Comparison of ENCODE assay signal across 36 mouse cellular contexts in genomic region chr7:126619559-126620275, GRCm38 (mm10). TPM values are rescaled to one million over a fixed set of nuclear protein-coding genes. Genes with fewer than 3 reads are reported as not detected.
DNase-seq lines count a peak whose midpoint lies in the region; ATAC-seq and TF ChIP-seq lines count a peak whose summit lies in the region.
"Had no signal": no experiment of that assay in that cellular context is flagged by ENCODE, and none has a peak within 500 bp of the region (broad histone marks: within the 10 kb centered on the region; RNA-seq: fewer than 3 reads in every experiment).

No protein-coding gene starts in this region.

- no peak for TF ChIP-seq CTCF in lung, postnatal 0 days (IDR thresholded peaks at IDR 0.05)

- no peaks in the 10 kb centered on the region for H3K9me3 ChIP-seq in lung, postnatal 0 days (ENCODE audit: low read length)
- no peaks in the 10 kb centered on the region for H3K9me3 ChIP-seq in heart, embryonic 10.5 days
- H3K9me3 ChIP-seq: forebrain, embryonic 10.5 days; forebrain, embryonic 15.5 days; heart, embryonic 15.5 days; hindbrain, embryonic 12.5 days; limb, embryonic 12.5 days; liver, embryonic 15.5 days; lung, embryonic 15.5 days; midbrain, embryonic 12.5 days; neural tube, embryonic 13.5 days; stomach, embryonic 15.5 days had no signal

- H3K4me2 ChIP-seq in lung, postnatal 0 days (replicated peaks; ENCODE audit: low read depth, low read length), result no peak overlapping the region
- no peak overlapping the region for H3K4me2 ChIP-seq in myocyte (ENCODE audit: low read depth)
- H3K4me2 ChIP-seq: forebrain, embryonic 15.5 days; heart, embryonic 15.5 days; hindbrain, embryonic 12.5 days; limb, embryonic 12.5 days; liver, embryonic 15.5 days; lung, embryonic 15.5 days; midbrain, embryonic 12.5 days; neural tube, embryonic 13.5 days; stomach, embryonic 15.5 days had no signal

- no peaks in the 10 kb centered on the region for H3K36me3 ChIP-seq in lung, postnatal 0 days (ENCODE audit: insufficient read depth, low read length)
- H3K36me3 ChIP-seq in myocyte (ENCODE audit: control insufficient read depth, insufficient read depth), result peaks cover 28% of the 10 kb centered on the region
- no peaks in the 10 kb centered on the region for H3K36me3 ChIP-seq in heart, embryonic 10.5 days
- H3K36me3 ChIP-seq: forebrain, embryonic 10.5 days; forebrain, embryonic 15.5 days; heart, embryonic 15.5 days; hindbrain, embryonic 12.5 days; limb, embryonic 12.5 days; liver, embryonic 15.5 days; lung, embryonic 15.5 days; midbrain, embryonic 12.5 days; neural tube, embryonic 13.5 days; stomach, embryonic 15.5 days had no signal

- TF ChIP-seq EP300 in lung, postnatal 0 days (IDR thresholded peaks at IDR 0.05), result no peak

- TF ChIP-seq POLR2A in myocyte (IDR thresholded peaks at IDR 0.05; ENCODE audit: insufficient read length, low read depth), result peak; percentile 25

- peaks cover 19% of the 10 kb centered on the region for H3K79me2 ChIP-seq in myocyte (ENCODE audit: control insufficient read depth, insufficient read depth)

- no peak overlapping the region for H3K9ac ChIP-seq in lung, postnatal 0 days (replicated peaks; ENCODE audit: low read depth)
- H3K9ac ChIP-seq: forebrain, embryonic 15.5 days; heart, embryonic 15.5 days; hindbrain, embryonic 12.5 days; limb, embryonic 12.5 days; liver, embryonic 15.5 days; lung, embryonic 15.5 days; midbrain, embryonic 12.5 days; neural tube, embryonic 13.5 days; stomach, embryonic 15.5 days had no signal

- H3K27me3 ChIP-seq in lung, postnatal 0 days (replicated peaks; ENCODE audit: insufficient read depth, low read length), result no peaks in the 10 kb centered on the region
- H3K27me3 ChIP-seq in myocyte (ENCODE audit: control insufficient read depth, insufficient read depth, insufficient read length), result no peaks in the 10 kb centered on the region
- H3K27me3 ChIP-seq in heart, embryonic 10.5 days (ENCODE audit: insufficient read depth, poor library complexity, severe bottlenecking), result 0 out of 2 replicates have a peak, but pooled peaks cover 2% of the 10 kb centered on the region
- H3K27me3 ChIP-seq: forebrain, embryonic 15.5 days; heart, embryonic 15.5 days; hindbrain, embryonic 12.5 days; limb, embryonic 12.5 days; liver, embryonic 15.5 days; lung, embryonic 15.5 days; neural tube, embryonic 13.5 days; stomach, embryonic 15.5 days had no signal

- no peak overlapping the region; the same call in 1 of the 2 replicates for H3K27ac ChIP-seq in lung, postnatal 0 days (ENCODE audit: low read length)
- H3K27ac ChIP-seq in heart, embryonic 10.5 days, result no peak overlapping the region
- H3K27ac ChIP-seq: forebrain, embryonic 10.5 days; forebrain, embryonic 15.5 days; heart, embryonic 15.5 days; hindbrain, embryonic 12.5 days; hindbrain, postnatal 0 days; left cerebral cortex, adult 2 months; limb, embryonic 12.5 days; liver, embryonic 15.5 days; lung, embryonic 15.5 days; midbrain, embryonic 12.5 days; neural tube, embryonic 13.5 days; stomach, embryonic 15.5 days had no signal

- no peak overlapping the region for H3K4me3 ChIP-seq in lung, postnatal 0 days (ENCODE audit: low read depth, low read length)
- no peak overlapping the region for H3K4me3 ChIP-seq in myocyte
- H3K4me3 ChIP-seq in heart, embryonic 10.5 days, result no peak overlapping the region
- H3K4me3 ChIP-seq: forebrain, embryonic 10.5 days; forebrain, embryonic 15.5 days; heart, embryonic 15.5 days; hindbrain, embryonic 12.5 days; left cerebral cortex, adult 2 months; limb, embryonic 12.5 days; liver, embryonic 15.5 days; lung, embryonic 15.5 days; midbrain, embryonic 12.5 days; neural tube, embryonic 13.5 days; stomach, embryonic 15.5 days had no signal

- peaks cover 4% of the 10 kb centered on the region; the same call in 1 of the 2 replicates for H3K4me1 ChIP-seq in lung, postnatal 0 days (ENCODE audit: insufficient read depth, low read depth, low read length)
- H3K4me1 ChIP-seq in heart, embryonic 10.5 days, result no peaks in the 10 kb centered on the region
- H3K4me1 ChIP-seq: forebrain, embryonic 10.5 days; forebrain, embryonic 15.5 days; midbrain, embryonic 12.5 days; stomach, embryonic 15.5 days had no signal

- ATAC-seq in lung, postnatal 0 days, result no peak
- no peak for ATAC-seq in frontal cortex, adult (ENCODE audit: low TSS enrichment)
- ATAC-seq: forebrain, embryonic 15.5 days; hindbrain, postnatal 0 days; intestine, postnatal 0 days had no signal

- 62% methylated on average over 10 of the region's 10 CpGs for WGBS in lung, postnatal 0 days
- WGBS in heart, embryonic 10.5 days, result 82% methylated on average over 10 of the region's 10 CpGs

- no peak overlapping the region for H3ac ChIP-seq in myocyte (ENCODE audit: control insufficient read depth, insufficient read length)

- peak; percentile 61 for DNase-seq in lung, postnatal 0 days (ENCODE audit: low spot score)
- DNase-seq in lung, adult 18-20 months, result no peak
- DNase-seq in NIH3T3 (ENCODE audit: low read depth), result peak; percentile 63
- no peak for DNase-seq in layer of hippocampus, adult 18-20 months (ENCODE audit: low spot score in 2 of 2)
- no peak for DNase-seq in heart, embryonic 10.5 days (ENCODE audit: low spot score)
- DNase-seq: adrenal gland, adult 8-10 months; cerebellum, adult 2 months; cerebellum, postnatal 14 days; gastrocnemius, postnatal 14 days; heart, postnatal 36 days; kidney, postnatal 14 days; lung, postnatal 36 days; thymus, postnatal 14 days had no signal

TF ChIP-seq in myocyte, 11 proteins besides CTCF, POLR2A, EP300 and RAD21:
- TF ChIP-seq POLR2AphosphoS2 (IDR thresholded peaks at IDR 0.05; ENCODE audit: insufficient read length, low read depth) (peak; percentile 45), REST (IDR thresholded peaks at IDR 0.05; ENCODE audit: insufficient read depth, insufficient read length) (no peak), MYOG (IDR thresholded peaks at IDR 0.05; ENCODE audit: control insufficient read depth in 1 of 3, insufficient read depth in 1 of 3, insufficient read length in 2 of 3, low read depth in 2 of 3) (no peak)

RNA-seq across cellular contexts. Expression of gene Nupr1, which starts 10.9 kb away (rescaled TPM):
- 266 and 308 TPM in 2 replicates for polyA plus RNA-seq in lung, postnatal 0 days (2015; fragmentation: Nextera tagmentation; extraction: Ambion mirVana)
- 244 TPM for polyA plus RNA-seq in myocyte (2012; fragmentation: generic; extraction: Trizol)
- total RNA-seq in layer of hippocampus, adult 18-20 months (2021), result 1 to 10 TPM; 6.8 to 8.8 TPM
- polyA plus RNA-seq in heart, embryonic 10.5 days (2016; fragmentation: Nextera tagmentation; extraction: Ambion mirVana), result 0.75 and 1.2 TPM in 2 replicates

RNA-seq across cellular contexts. Expression of gene Il27, which starts 25.0 kb away (rescaled TPM):
- polyA plus RNA-seq in lung, postnatal 0 days (2015; fragmentation: Nextera tagmentation; extraction: Ambion mirVana), result 0.31 TPM in 1 of 2 replicates, not detected in the other
- polyA plus RNA-seq in myocyte (2012; fragmentation: generic; extraction: Trizol), result not detected
- not detected for total RNA-seq in layer of hippocampus, adult 18-20 months (2021)
- not detected in 2 replicates for polyA plus RNA-seq in heart, embryonic 10.5 days (2016; fragmentation: Nextera tagmentation; extraction: Ambion mirVana)
- total RNA-seq: adrenal gland, adult 8-10 months; adrenal gland, postnatal 4 days; gastrocnemius, postnatal 14 days; heart, postnatal 36 days; layer of hippocampus, postnatal 10 days; left cerebral cortex, adult 2 months; left cerebral cortex, postnatal 25 days; liver, adult 2 months; midbrain, postnatal 0 days had no signal
- polyA plus RNA-seq: cerebellum, adult 2 months; cortical plate, adult 2 months; embryonic facial prominence, embryonic 11.5 days; forebrain, embryonic 10.5 days; forebrain, embryonic 15.5 days; hindbrain, embryonic 12.5 days; hindbrain, postnatal 0 days; intestine, postnatal 0 days; kidney, embryonic 14.5 days; limb, embryonic 12.5 days; lung, embryonic 15.5 days; midbrain, embryonic 12.5 days; midbrain, postnatal 0 days; neural tube, embryonic 13.5 days had no signal

RNA-seq across cellular contexts. Expression of gene Sgf29, which starts 29.4 kb away (rescaled TPM):
- polyA plus RNA-seq in lung, postnatal 0 days (2015; fragmentation: Nextera tagmentation; extraction: Ambion mirVana), result 42.9 and 49.5 TPM in 2 replicates
- 35.3 TPM for polyA plus RNA-seq in myocyte (2012; fragmentation: generic; extraction: Trizol)
- total RNA-seq in layer of hippocampus, adult 18-20 months (2021), result 10 to 100 TPM; 26.1 to 33.5 TPM
- polyA plus RNA-seq in heart, embryonic 10.5 days (2016; fragmentation: Nextera tagmentation; extraction: Ambion mirVana), result 36.6 and 44.3 TPM in 2 replicates

RNA-seq across cellular contexts. Expression of gene Cln3, which starts 34.1 kb away (rescaled TPM):
- polyA plus RNA-seq in lung, postnatal 0 days (2015; fragmentation: Nextera tagmentation; extraction: Ambion mirVana), result 33.0 and 38.3 TPM in 2 replicates
- 3.6 TPM for polyA plus RNA-seq in myocyte (2012; fragmentation: generic; extraction: Trizol)
- total RNA-seq in layer of hippocampus, adult 18-20 months (2021), result 10 to 100 TPM; 27.5 to 32.1 TPM
- polyA plus RNA-seq in heart, embryonic 10.5 days (2016; fragmentation: Nextera tagmentation; extraction: Ambion mirVana), result 19.8 and 23.3 TPM in 2 replicates

RNA-seq across cellular contexts. Expression of gene Apobr, which starts 35.0 kb away (rescaled TPM):
- 3.9 and 4.1 TPM in 2 replicates for polyA plus RNA-seq in lung, postnatal 0 days (2015; fragmentation: Nextera tagmentation; extraction: Ambion mirVana)
- 4.7 TPM for polyA plus RNA-seq in myocyte (2012; fragmentation: generic; extraction: Trizol)
- under 1 TPM; 0.62 to 0.94 TPM for total RNA-seq in layer of hippocampus, adult 18-20 months (2021)
- polyA plus RNA-seq in heart, embryonic 10.5 days (2016; fragmentation: Nextera tagmentation; extraction: Ambion mirVana), result 0.18 and 0.23 TPM in 2 replicates
- total RNA-seq: midbrain, postnatal 0 days had no signal

Comparison
In these comparisons a context has a peak if more than half of its experiments do, and no peak if none do; other contexts are left out.
1. DNase-seq: peak in lung, postnatal 0 days (single experiment) and NIH3T3 (single experiment); none in lung, adult 18-20 months (0 of 2), layer of hippocampus, adult 18-20 months (0 of 2) and heart, embryonic 10.5 days (single experiment).
2. RNA of gene Nupr1, which starts 10.9 kb away (polyA plus RNA-seq): 266 to 308 TPM in lung, postnatal 0 days and 244 TPM in myocyte (single experiment); 0.75 to 1.2 TPM in heart, embryonic 10.5 days; every median in the first group is over 100 times any median in the second.